ENCODE assay signal across 23 mouse cellular contexts in the genomic region with DNA sequence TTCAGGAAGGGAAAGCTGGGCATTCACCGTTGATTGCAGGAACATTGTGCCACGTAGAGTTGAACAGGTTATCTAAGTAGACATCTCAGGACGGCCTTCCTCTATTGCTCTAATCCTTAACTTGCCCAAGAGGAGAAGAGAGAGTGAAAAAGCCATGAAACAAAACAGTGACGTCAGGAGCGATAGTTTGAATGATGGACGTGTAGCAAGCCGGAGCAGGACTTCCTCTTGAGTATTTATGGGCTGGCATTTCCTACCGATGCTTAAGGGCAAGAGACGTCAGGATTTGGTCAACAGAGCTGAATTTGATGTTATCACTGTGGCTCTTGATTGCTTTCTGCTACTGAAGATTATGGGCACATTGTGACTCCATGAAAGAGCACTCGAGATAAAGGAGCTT.
"Had no signal": no experiment of that assay in that cellular context is flagged by ENCODE, and none has a peak within 500 bp of the region (broad histone marks: within the 10 kb centered on the region; RNA-seq: fewer than 3 reads in every experiment).

No protein-coding gene starts in this region.

- H3K27ac ChIP-seq: kidney, embryonic 15.5 days; limb, embryonic 12.5 days; limb, embryonic 15.5 days; liver, embryonic 14.5 days; lung, embryonic 15.5 days; midbrain, embryonic 12.5 days; midbrain, embryonic 15.5 days; neural tube, embryonic 12.5 days; neural tube, embryonic 15.5 days; stomach, postnatal 0 days had no signal

- H3K9ac ChIP-seq: kidney, embryonic 15.5 days; limb, embryonic 12.5 days; limb, embryonic 15.5 days; liver, embryonic 14.5 days; liver, postnatal 0 days; lung, embryonic 15.5 days; midbrain, embryonic 12.5 days; midbrain, embryonic 15.5 days; neural tube, embryonic 12.5 days; neural tube, embryonic 15.5 days had no signal

- ATAC-seq: liver, postnatal 0 days; midbrain, embryonic 15.5 days had no signal

- H3K4me2 ChIP-seq: kidney, embryonic 15.5 days; limb, embryonic 12.5 days; limb, embryonic 15.5 days; liver, embryonic 11.5 days; lung, embryonic 15.5 days; midbrain, embryonic 12.5 days; midbrain, embryonic 15.5 days; neural tube, embryonic 12.5 days; neural tube, embryonic 15.5 days had no signal

- H3K4me1 ChIP-seq: midbrain, embryonic 12.5 days; midbrain, embryonic 15.5 days; neural tube, embryonic 12.5 days; neural tube, embryonic 15.5 days had no signal

- H3K36me3 ChIP-seq: kidney, embryonic 15.5 days; limb, embryonic 12.5 days; limb, embryonic 15.5 days; lung, embryonic 15.5 days; midbrain, embryonic 12.5 days; midbrain, embryonic 15.5 days; neural tube, embryonic 12.5 days; neural tube, embryonic 15.5 days had no signal

- H3K27me3 ChIP-seq: kidney, embryonic 15.5 days; limb, embryonic 12.5 days; limb, embryonic 15.5 days; lung, embryonic 15.5 days; midbrain, embryonic 12.5 days; midbrain, embryonic 15.5 days; neural tube, embryonic 12.5 days; neural tube, embryonic 15.5 days had no signal

- H3K9me3 ChIP-seq: kidney, embryonic 15.5 days; limb, embryonic 12.5 days; limb, embryonic 15.5 days; lung, embryonic 15.5 days; midbrain, embryonic 12.5 days; midbrain, embryonic 15.5 days; neural tube, embryonic 12.5 days; neural tube, embryonic 15.5 days had no signal

- DNase-seq: kidney, adult 8-10 months; kidney, postnatal 10 days; kidney, postnatal 36 days; left cerebral cortex, postnatal 4 days; liver, postnatal 0 days; lung, postnatal 14 days; right cerebral cortex, adult 18-20 months; right cerebral cortex, postnatal 14 days; right cerebral cortex, postnatal 4 days; thymus, adult 2 months; thymus, postnatal 14 days; thymus, postnatal 4 days had no signal

- H3K4me3 ChIP-seq: kidney, embryonic 15.5 days; limb, embryonic 12.5 days; limb, embryonic 15.5 days; lung, embryonic 15.5 days; midbrain, embryonic 12.5 days; midbrain, embryonic 15.5 days; neural tube, embryonic 12.5 days; neural tube, embryonic 15.5 days had no signal
